Mouse (Mus musculus): ENCODE measurements around the gene Picalm. TPM values are rescaled to one million over a fixed set of nuclear protein-coding genes. Genes with fewer than 3 reads are reported as not detected.
A peak's percentile ranks its signal among the peaks of the same experiment; 100 is the strongest.

The Picalm gene
- polyA plus RNA-seq, 1 experiment from 2014 or later, result 43.7 TPM

- no peak overlapping the region; the same call in 1 of the 2 replicates for H3K9ac ChIP-seq (ENCODE audit: low read depth, low read length)
- 66% methylated on average over 8 of the region's 8 CpGs for WGBS (ENCODE audit: insufficient replicate concordance)
Measured at GRCm38 (mm10) chr7:90128631-90129200, 1.3 kb upstream of the Picalm start.

DNA sequence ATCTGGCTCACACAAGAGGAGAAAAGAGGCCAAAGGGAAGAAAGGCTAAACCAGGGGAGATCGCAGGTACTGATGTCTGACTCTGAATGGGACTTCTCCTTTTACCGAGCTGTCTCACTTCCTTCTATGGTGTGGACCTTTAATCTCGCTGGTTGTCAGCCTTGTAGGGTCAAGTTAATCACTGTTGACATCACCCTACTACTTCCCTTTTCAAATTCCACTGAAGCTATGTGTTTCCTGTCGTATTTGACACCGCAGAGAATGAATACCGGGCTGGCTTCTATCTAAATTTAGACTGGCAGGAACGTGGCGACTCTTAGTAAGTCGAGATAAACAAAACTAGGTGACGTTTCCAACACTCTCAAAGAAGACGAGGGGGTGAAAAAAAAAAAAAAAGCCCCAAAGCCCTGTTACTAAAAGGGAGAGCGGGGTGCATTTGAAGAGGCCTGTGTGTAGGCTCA is 712 bp upstream of the Picalm start:
- H3K9me3 ChIP-seq (replicated peaks; ENCODE audit: control insufficient read depth, low read length), result no peaks in the 10 kb centered on the region
- H3K4me1 ChIP-seq (ENCODE audit: control insufficient read depth, insufficient read depth, low read length), result peaks cover 3% of the 10 kb centered on the region; the same call in 1 of the 2 replicates
- peak overlapping the region; percentile 99 for H3K9ac ChIP-seq (ENCODE audit: low read depth, low read length)
- ATAC-seq (replicated peaks; ENCODE audit: insufficient number of reproducible peaks, low FRiP score, low TSS enrichment), result peak; percentile 9; the same call in 1 of the 2 replicates
- peak overlapping the region; percentile 96 for H3K4me3 ChIP-seq (ENCODE audit: low read depth, low read length)
- H3K27me3 ChIP-seq (ENCODE audit: control insufficient read depth, insufficient read depth, low read length), result no peaks in the 10 kb centered on the region
- H3K36me3 ChIP-seq (ENCODE audit: control insufficient read depth, insufficient read depth, low read length), result no peaks in the 10 kb centered on the region
- peak overlapping the region; percentile 100 for H3K27ac ChIP-seq (ENCODE audit: low read depth, low read length)
- 0% methylated on average over 12 of the region's 12 CpGs for WGBS (ENCODE audit: insufficient replicate concordance)
- peak overlapping the region; percentile 78 for H3K4me2 ChIP-seq

More at GRCm38 (mm10) chr7:90128631-90129200, 1.3 kb upstream of the Picalm start:
- Histone ChIP-seq H3K4me3 (ENCODE audit: low read depth, low read length) (peak overlapping the region; percentile 96; the same call in 1 of the 2 replicates), H3K9me3 (replicated peaks; ENCODE audit: control insufficient read depth, low read length) (no peaks in the 10 kb centered on the region), H3K4me2 (peak overlapping the region; percentile 78), H3K4me1 (ENCODE audit: control insufficient read depth, insufficient read depth, low read length) (peaks cover 3% of the 10 kb centered on the region; the same call in 1 of the 2 replicates), H3K27me3 (ENCODE audit: control insufficient read depth, insufficient read depth, low read length) (no peaks in the 10 kb centered on the region), H3K36me3 (ENCODE audit: control insufficient read depth, insufficient read depth, low read length) (no peaks in the 10 kb centered on the region), H3K27ac (ENCODE audit: low read depth, low read length) (peak overlapping the region; percentile 100)
- ATAC-seq (replicated peaks; ENCODE audit: insufficient number of reproducible peaks, low FRiP score, low TSS enrichment), result no peak

DNA sequence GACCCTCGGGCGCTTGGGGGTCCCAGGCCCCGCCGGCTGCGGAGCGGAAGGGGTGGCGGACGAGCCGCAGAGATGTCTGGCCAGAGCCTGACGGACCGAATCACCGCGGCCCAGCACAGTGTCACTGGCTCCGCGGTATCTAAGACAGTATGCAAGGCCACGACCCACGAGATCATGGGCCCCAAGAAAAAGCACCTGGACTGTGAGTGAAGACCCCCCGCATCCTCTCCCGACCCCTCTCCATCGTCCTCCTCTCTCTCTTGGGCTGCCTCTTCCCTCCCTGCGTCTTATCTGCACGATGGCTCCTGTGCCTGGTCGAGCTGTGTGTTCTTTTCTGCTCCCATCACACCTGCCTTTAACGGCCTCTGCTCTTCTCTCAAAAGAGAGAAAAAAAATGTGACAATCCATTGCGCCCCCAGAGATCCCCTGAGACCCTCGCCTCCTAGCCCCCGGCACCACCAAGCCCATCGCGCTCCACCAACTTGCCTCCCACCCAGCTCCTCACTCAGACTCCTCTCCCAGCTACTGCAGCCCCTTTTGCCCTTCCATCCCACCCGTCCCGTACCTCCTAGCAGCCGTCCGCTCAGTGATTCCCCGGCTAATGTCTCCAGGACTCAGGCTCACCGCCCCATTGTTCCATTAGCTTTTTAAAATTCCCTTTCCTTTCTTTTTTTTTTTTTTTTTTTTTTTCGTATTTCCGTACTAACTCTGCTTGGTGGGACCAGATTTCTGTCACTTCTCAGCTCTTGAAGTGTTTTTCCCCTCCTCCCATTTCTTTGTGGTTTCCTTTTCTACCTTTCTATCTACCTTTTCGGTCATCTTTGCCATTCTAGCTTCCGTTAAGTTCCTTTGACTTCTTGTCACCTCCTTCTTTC is 725 bp downstream of the Picalm start:
- peak overlapping the region; percentile 99 for H3K9ac ChIP-seq (ENCODE audit: low read depth, low read length)
- no peaks in the 10 kb centered on the region for H3K9me3 ChIP-seq (replicated peaks; ENCODE audit: control insufficient read depth, low read length)
- 0 out of 2 replicates have a peak, but pooled peaks cover 3% of the 10 kb centered on the region for H3K4me1 ChIP-seq (ENCODE audit: control insufficient read depth, insufficient read depth, low read length)
- peak overlapping the region; percentile 96 for H3K4me3 ChIP-seq (ENCODE audit: low read depth, low read length)
- under 1% methylated on average over 36 of the region's 39 CpGs for WGBS (ENCODE audit: insufficient replicate concordance)
- no peaks in the 10 kb centered on the region for H3K36me3 ChIP-seq (ENCODE audit: control insufficient read depth, insufficient read depth, low read length)
- H3K27ac ChIP-seq (ENCODE audit: low read depth, low read length), result peak overlapping the region; percentile 100
- H3K27me3 ChIP-seq (ENCODE audit: control insufficient read depth, insufficient read depth, low read length), result no peaks in the 10 kb centered on the region
- no peak; the same call in 1 of the 2 replicates for ATAC-seq (replicated peaks; ENCODE audit: insufficient number of reproducible peaks, low FRiP score, low TSS enrichment)
- H3K4me2 ChIP-seq, result peak overlapping the region; percentile 78

GRCm38 (mm10) chr7:90131376-90131651 is 1.3 kb downstream of the Picalm start:
- no peaks in the 10 kb centered on the region for H3K9me3 ChIP-seq (replicated peaks; ENCODE audit: control insufficient read depth, low read length)
- H3K9ac ChIP-seq (ENCODE audit: low read depth, low read length), result peak overlapping the region; percentile 99
- H3K4me2 ChIP-seq, result peak overlapping the region; percentile 78
- no peaks in the 10 kb centered on the region for H3K36me3 ChIP-seq (ENCODE audit: control insufficient read depth, insufficient read depth, low read length)
- H3K4me1 ChIP-seq (ENCODE audit: control insufficient read depth, insufficient read depth, low read length), result 0 out of 2 replicates have a peak, but pooled peaks cover 3% of the 10 kb centered on the region
- peak overlapping the region; percentile 96 for H3K4me3 ChIP-seq (ENCODE audit: low read depth, low read length)
- H3K27ac ChIP-seq (ENCODE audit: low read depth, low read length), result peak overlapping the region; percentile 100
- ATAC-seq (replicated peaks; ENCODE audit: insufficient number of reproducible peaks, low FRiP score, low TSS enrichment), result no peak
- no peaks in the 10 kb centered on the region for H3K27me3 ChIP-seq (ENCODE audit: control insufficient read depth, insufficient read depth, low read length)
- WGBS (ENCODE audit: insufficient replicate concordance), result 0% methylated on average over 2 of the region's 2 CpGs

DNA sequence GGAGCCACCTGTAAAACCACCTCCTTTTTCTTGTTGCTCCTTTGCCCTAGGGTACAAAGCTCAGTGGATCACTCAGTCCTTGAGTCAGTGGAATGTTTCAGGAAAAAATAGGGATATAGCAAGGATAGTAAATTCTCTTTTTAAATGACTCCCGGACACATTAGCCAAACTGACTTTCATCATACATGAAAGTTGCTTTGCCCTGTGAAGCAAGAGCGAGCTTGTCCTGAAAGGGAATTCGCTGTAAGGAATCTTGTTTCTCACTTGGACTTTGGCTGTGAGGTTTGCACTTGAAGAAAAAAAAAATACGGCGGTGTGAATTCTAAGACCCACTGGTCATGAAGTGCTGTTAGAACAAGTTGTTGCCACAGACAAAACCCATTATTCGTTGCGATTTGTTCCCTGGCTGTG is 1.8 kb downstream of the Picalm start:
- no peaks in the 10 kb centered on the region for H3K9me3 ChIP-seq (replicated peaks; ENCODE audit: control insufficient read depth, low read length)
- peak overlapping the region; percentile 78 for H3K4me2 ChIP-seq
- H3K27ac ChIP-seq (ENCODE audit: low read depth, low read length), result peak overlapping the region; percentile 100
- H3K4me1 ChIP-seq (ENCODE audit: control insufficient read depth, insufficient read depth, low read length), result 0 out of 2 replicates have a peak, but pooled peaks cover 3% of the 10 kb centered on the region
- WGBS (ENCODE audit: insufficient replicate concordance), result 8% methylated on average over 7 of the region's 7 CpGs
- no peak for ATAC-seq (replicated peaks; ENCODE audit: insufficient number of reproducible peaks, low FRiP score, low TSS enrichment)
- H3K4me3 ChIP-seq (ENCODE audit: low read depth, low read length), result peak overlapping the region; percentile 96
- H3K36me3 ChIP-seq (ENCODE audit: control insufficient read depth, insufficient read depth, low read length), result no peaks in the 10 kb centered on the region
- H3K27me3 ChIP-seq (ENCODE audit: control insufficient read depth, insufficient read depth, low read length), result no peaks in the 10 kb centered on the region
- H3K9ac ChIP-seq (ENCODE audit: low read depth, low read length), result peak overlapping the region; percentile 99

DNA sequence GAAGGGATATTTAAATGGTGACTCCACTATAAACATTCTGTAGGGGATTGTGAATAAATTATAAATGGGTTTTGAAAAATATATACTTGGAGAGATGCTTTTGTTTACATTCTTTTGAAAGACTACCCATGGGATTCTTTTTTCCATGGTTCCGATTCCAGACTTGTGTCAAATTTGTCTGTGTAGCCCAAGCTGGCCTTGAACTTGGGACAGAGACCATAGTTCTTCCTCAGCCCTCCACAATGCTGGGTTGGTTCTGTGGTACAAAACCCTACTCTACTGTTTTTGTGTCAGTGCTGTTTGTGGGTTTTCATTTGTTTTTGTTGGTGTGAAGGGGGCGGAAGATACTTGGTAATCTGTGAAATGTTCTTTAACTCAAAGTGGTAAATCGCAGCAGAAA is 2.3 kb downstream of the Picalm start:
- WGBS (ENCODE audit: insufficient replicate concordance), result 52% methylated on average over 3 of the region's 3 CpGs

GRCm38 (mm10) chr7:90136736-90137135 is 6.7 kb downstream of the Picalm start:
- Histone ChIP-seq H3K4me2 (no peak overlapping the region), H3K9me3 (replicated peaks; ENCODE audit: control insufficient read depth, low read length) (no peaks in the 10 kb centered on the region), H3K27me3 (ENCODE audit: control insufficient read depth, insufficient read depth, low read length) (no peaks in the 10 kb centered on the region), H3K27ac (ENCODE audit: low read depth, low read length) (no peak overlapping the region), H3K36me3 (ENCODE audit: control insufficient read depth, insufficient read depth, low read length) (no peaks in the 10 kb centered on the region), H3K4me1 (ENCODE audit: control insufficient read depth, insufficient read depth, low read length) (peaks cover 12% of the 10 kb centered on the region; the same call in 1 of the 2 replicates), H3K4me3 (ENCODE audit: low read depth, low read length) (no peak overlapping the region), H3K9ac (ENCODE audit: low read depth, low read length) (no peak overlapping the region)
- no peak for ATAC-seq (replicated peaks; ENCODE audit: insufficient number of reproducible peaks, low FRiP score, low TSS enrichment)
- WGBS (ENCODE audit: insufficient replicate concordance), result 87% methylated on average over 3 of the region's 3 CpGs

More for the DNA sequence above, 2.3 kb downstream of the Picalm start:
- Histone ChIP-seq H3K4me2 (peak overlapping the region; percentile 78), H3K36me3 (ENCODE audit: control insufficient read depth, insufficient read depth, low read length) (no peaks in the 10 kb centered on the region), H3K9me3 (replicated peaks; ENCODE audit: control insufficient read depth, low read length) (no peaks in the 10 kb centered on the region), H3K27me3 (ENCODE audit: control insufficient read depth, insufficient read depth, low read length) (no peaks in the 10 kb centered on the region), H3K4me3 (ENCODE audit: low read depth, low read length) (peak overlapping the region; percentile 96), H3K27ac (ENCODE audit: low read depth, low read length) (no peak overlapping the region), H3K4me1 (ENCODE audit: control insufficient read depth, insufficient read depth, low read length) (0 out of 2 replicates have a peak, but pooled peaks cover 3% of the 10 kb centered on the region), H3K9ac (ENCODE audit: low read depth, low read length) (peak overlapping the region; percentile 99)
- no peak for ATAC-seq (replicated peaks; ENCODE audit: insufficient number of reproducible peaks, low FRiP score, low TSS enrichment)

GRCm38 (mm10) chr7:90138359-90138758 is 8.3 kb downstream of the Picalm start:
- no peak for ATAC-seq (replicated peaks; ENCODE audit: insufficient number of reproducible peaks, low FRiP score, low TSS enrichment)
- Histone ChIP-seq H3K36me3 (ENCODE audit: control insufficient read depth, insufficient read depth, low read length) (no peaks in the 10 kb centered on the region), H3K27ac (ENCODE audit: low read depth, low read length) (no peak overlapping the region), H3K4me3 (ENCODE audit: low read depth, low read length) (no peak overlapping the region), H3K4me2 (no peak overlapping the region), H3K9ac (ENCODE audit: low read depth, low read length) (no peak overlapping the region), H3K4me1 (ENCODE audit: control insufficient read depth, insufficient read depth, low read length) (peaks cover 15% of the 10 kb centered on the region), H3K9me3 (replicated peaks; ENCODE audit: control insufficient read depth, low read length) (no peaks in the 10 kb centered on the region), H3K27me3 (ENCODE audit: control insufficient read depth, insufficient read depth, low read length) (no peaks in the 10 kb centered on the region)
- WGBS (ENCODE audit: insufficient replicate concordance), result 77% methylated on average over 4 of the region's 4 CpGs

Measured in heart, embryonic 11.5 days (tissue).